Mouse (Mus musculus) lung, postnatal 0 days (tissue): ENCODE data around the gene Scyl2. TPM values are rescaled to one million over a fixed set of nuclear protein-coding genes. Genes with fewer than 3 reads are reported as not detected.

Experiments used
- ATAC-seq: fragments of 200-750 bp; cut with Nextera tagmentation; 2 replicates; pipeline ENCODE4 v1.8.0; 2017; ENCODE audit warnings: moderate library complexity
- DNase-seq: peaks from one replicate; pipeline ENCODE4 v3.0.0-alpha.2; 2016; ENCODE audit warnings: low spot score
- H3K27ac ChIP-seq: fragments of 300-500 bp; sonication (generic); 2 replicates; pipeline ENCODE4 v1.5.1; 2014; ENCODE audit warnings: antibody characterized with exemption, mild to moderate bottlenecking, low read length, mixed read lengths
- H3K27me3 ChIP-seq: fragments of 300-500 bp; sonication (generic); replicated peaks from 2 replicates; pipeline ENCODE4 v1.6.1; 2014; ENCODE audit warnings: low read length, mixed read lengths; ENCODE audit not compliant: insufficient read depth
- H3K36me3 ChIP-seq: fragments of 300-500 bp; sonication (generic); 2 replicates; pipeline ENCODE4 v1.6.1; 2014; ENCODE audit warnings: low read length, mixed read lengths; ENCODE audit not compliant: insufficient read depth
- H3K4me1 ChIP-seq: fragments of 300-500 bp; sonication (generic); 2 replicates; pipeline ENCODE4 v1.6.1; 2014; ENCODE audit warnings: antibody characterized with exemption, low read depth, low read length, mixed read lengths; ENCODE audit not compliant: insufficient read depth
- H3K4me2 ChIP-seq: fragments of 300-500 bp; sonication (generic); replicated peaks from 2 replicates; pipeline ENCODE4 v1.6.1; 2014; ENCODE audit warnings: low read depth, mild to moderate bottlenecking, low read length, moderate library complexity, mixed read lengths
- H3K4me3 ChIP-seq: fragments of 300-500 bp; sonication (generic); 2 replicates; pipeline ENCODE4 v1.5.1; 2014; ENCODE audit warnings: low read depth, low read length
- H3K9ac ChIP-seq: fragments of 300-500 bp; sonication (generic); replicated peaks from 2 replicates; pipeline ENCODE4 v1.6.1; 2014; ENCODE audit warnings: low read depth, mild to moderate bottlenecking
- H3K9me3 ChIP-seq: fragments of 300-500 bp; sonication (generic); 2 replicates; pipeline ENCODE4 v1.6.1; 2016; ENCODE audit warnings: low read length, mixed read lengths
- CTCF ChIP-seq: IDR thresholded peaks from 2 replicates; pipeline ENCODE4 v1.5.1; 2016; ENCODE audit warnings: antibody characterized with exemption, mild to moderate bottlenecking
- EP300 ChIP-seq: IDR thresholded peaks from 2 replicates; pipeline ENCODE4 v1.6.1; 2016; ENCODE audit warnings: antibody characterized with exemption, mild to moderate bottlenecking, control low read depth
- WGBS: fragments of 180-500 bp; shearing (Covaris S2); extraction: QIAGEN DNeasy Blood & Tissue Kit; methylation state at CpG from one replicate; pipeline ENCODE4 v1.1.7; 2014; 5-methylcytosine and 5-hydroxymethylcytosine counted together
- polyA plus RNA-seq: library from polyadenylated mRNA; unstranded; fragments of >200 nt; fragmentation: Nextera tagmentation; extraction: Ambion mirVana; gene quantifications from 2 replicates; pipeline ENCODE4 v1.2.1, GENCODE M21; 2015

Gene Scyl2
- polyA plus RNA-seq, 1 experiment from 2014 or later, result 4.8 TPM

- DNase-seq, result no peak
- no peak overlapping the region for H3K4me3 ChIP-seq
- WGBS, result 65% methylated on average over 20 of the region's 20 CpGs
- no peaks in the 10 kb centered on the region for H3K4me1 ChIP-seq
- ATAC-seq, result no peak
- H3K27ac ChIP-seq, result no peak overlapping the region
- TF ChIP-seq CTCF (no peak), EP300 (no peak)
- no peaks in the 10 kb centered on the region for H3K36me3 ChIP-seq
- H3K4me2 ChIP-seq, result no peak overlapping the region
- H3K27me3 ChIP-seq, result no peaks in the 10 kb centered on the region
- H3K9ac ChIP-seq, result no peak overlapping the region
- no peaks in the 10 kb centered on the region for H3K9me3 ChIP-seq
Observed at GRCm38 (mm10) chr10:89695194-89695911, 9.3 kb upstream of the Scyl2 start.

GRCm38 (mm10) chr10:89690021-89690420 lies 3.9 kb upstream of the Scyl2 start:
- Histone ChIP-seq H3K36me3 (no peaks in the 10 kb centered on the region), H3K4me1 (0 out of 2 replicates have a peak, but pooled peaks cover 5% of the 10 kb centered on the region), H3K27me3 (no peaks in the 10 kb centered on the region), H3K9me3 (no peaks in the 10 kb centered on the region), H3K4me2 (no peak overlapping the region), H3K4me3 (no peak overlapping the region), H3K27ac (no peak overlapping the region), H3K9ac (no peak overlapping the region)
- ATAC-seq, result no peak
- TF ChIP-seq CTCF (no peak), EP300 (no peak)
- WGBS, result 58% methylated on average over 8 of the region's 8 CpGs
- DNase-seq, result no peak

- Histone ChIP-seq H3K27me3 (no peaks in the 10 kb centered on the region), H3K36me3 (no peaks in the 10 kb centered on the region), H3K4me3 (no peak overlapping the region), H3K4me2 (no peak overlapping the region), H3K9ac (no peak overlapping the region), H3K4me1 (0 out of 2 replicates have a peak, but pooled peaks cover 6% of the 10 kb centered on the region), H3K27ac (no peak overlapping the region), H3K9me3 (no peaks in the 10 kb centered on the region)
- ATAC-seq (no peak), DNase-seq (no peak)
- TF ChIP-seq CTCF, result no peak
- no peak for TF ChIP-seq EP300
- 76% methylated on average over 2 of the region's 2 CpGs for WGBS
Observed at GRCm38 (mm10) chr10:89687455-89687854, 1.4 kb upstream of the Scyl2 start.

- no peak for DNase-seq
- peak overlapping the region; percentile 87 for H3K27ac ChIP-seq
- H3K4me3 ChIP-seq, result peak overlapping the region; percentile 98
- no peaks in the 10 kb centered on the region for H3K9me3 ChIP-seq
- peak overlapping the region; percentile 86 for H3K9ac ChIP-seq
- WGBS, result 1% methylated on average over 43 of the region's 51 CpGs
- no peaks in the 10 kb centered on the region for H3K36me3 ChIP-seq
- no peaks in the 10 kb centered on the region for H3K27me3 ChIP-seq
- H3K4me2 ChIP-seq, result peak overlapping the region; percentile 91
- H3K4me1 ChIP-seq, result 0 out of 2 replicates have a peak, but pooled peaks cover 6% of the 10 kb centered on the region
- peak; percentile 73 for ATAC-seq
- TF ChIP-seq EP300 (no peak), CTCF (no peak)
Observed at GRCm38 (mm10) chr10:89685391-89686138, 520 bp downstream of the Scyl2 start.

- Histone ChIP-seq H3K27ac (no peak overlapping the region), H3K9ac (no peak overlapping the region), H3K27me3 (no peaks in the 10 kb centered on the region), H3K36me3 (no peaks in the 10 kb centered on the region), H3K9me3 (no peaks in the 10 kb centered on the region), H3K4me1 (0 out of 2 replicates have a peak, but pooled peaks cover 6% of the 10 kb centered on the region), H3K4me2 (no peak overlapping the region), H3K4me3 (no peak overlapping the region)
- TF ChIP-seq EP300, result no peak
- no peak for TF ChIP-seq CTCF
- 79% methylated on average over 10 of the region's 10 CpGs for WGBS
- ATAC-seq, result no peak
- no peak for DNase-seq
Observed at GRCm38 (mm10) chr10:89682961-89683360, 3.1 kb downstream of the Scyl2 start.

- TF ChIP-seq CTCF (no peak), EP300 (no peak)
Observed at GRCm38 (mm10) chr10:89682157-89682556, 3.9 kb downstream of the Scyl2 start.

More at GRCm38 (mm10) chr10:89682157-89682556, 3.9 kb downstream of the Scyl2 start:
- ATAC-seq (no peak), DNase-seq (no peak)
- Histone ChIP-seq H3K36me3 (no peaks in the 10 kb centered on the region), H3K4me3 (no peak overlapping the region), H3K27ac (no peak overlapping the region), H3K9ac (no peak overlapping the region), H3K4me1 (0 out of 2 replicates have a peak, but pooled peaks cover 6% of the 10 kb centered on the region), H3K4me2 (no peak overlapping the region), H3K9me3 (no peaks in the 10 kb centered on the region), H3K27me3 (no peaks in the 10 kb centered on the region)
- 94% methylated on average over 1 of the region's 1 CpGs for WGBS
